Mouse (Mus musculus) forebrain, postnatal 0 days (tissue): ENCODE data around the gene Ramac. TPM values are rescaled to one million over a fixed set of nuclear protein-coding genes. Genes with fewer than 3 reads are reported as not detected.
A peak's percentile ranks its signal among the peaks of the same experiment; 100 is the strongest.

Source experiments
- ATAC-seq: fragments of 200-750 bp; cut with Nextera tagmentation; 2 replicates; pipeline ENCODE4 v1.8.0; 2017; ENCODE audit warnings: mild to moderate bottlenecking, moderate library complexity
- DNase-seq: peaks from one replicate; pipeline ENCODE4 v3.0.0-alpha.2; 2015
- H3K27ac ChIP-seq: fragments of 300-500 bp; sonication (generic); 2 replicates; pipeline ENCODE4 v1.5.1; 2014; ENCODE audit warnings: low read depth, mild to moderate bottlenecking, antibody characterized with exemption, low read length, moderate library complexity, mixed read lengths
- H3K27me3 ChIP-seq: fragments of 300-500 bp; sonication (generic); 2 replicates; pipeline ENCODE4 v1.6.1; 2014; ENCODE audit warnings: mild to moderate bottlenecking, low read length, mixed read lengths; ENCODE audit not compliant: insufficient read depth
- H3K36me3 ChIP-seq: fragments of 300-500 bp; sonication (generic); 2 replicates; pipeline ENCODE4 v1.6.1; 2014; ENCODE audit warnings: mild to moderate bottlenecking, moderate library complexity; ENCODE audit not compliant: insufficient read depth
- H3K4me1 ChIP-seq: fragments of 300-500 bp; sonication (generic); 2 replicates; pipeline ENCODE4 v1.6.1; 2014; ENCODE audit warnings: antibody characterized with exemption; ENCODE audit not compliant: insufficient read depth
- H3K4me2 ChIP-seq: fragments of 300-500 bp; sonication (generic); 2 replicates; pipeline ENCODE4 v1.6.1; 2014; ENCODE audit warnings: low read depth, mild to moderate bottlenecking, moderate library complexity
- H3K4me3 ChIP-seq: fragments of 300-500 bp; sonication (generic); 2 replicates; pipeline ENCODE4 v1.5.1; 2014; ENCODE audit warnings: low read depth, low read length, mixed read lengths
- H3K9ac ChIP-seq: fragments of 300-500 bp; sonication (generic); 2 replicates; pipeline ENCODE4 v1.6.1; 2014; ENCODE audit warnings: mild to moderate bottlenecking
- H3K9me3 ChIP-seq: fragments of 300-500 bp; sonication (generic); 2 replicates; pipeline ENCODE4 v1.6.1; 2016; ENCODE audit warnings: low read length
- CTCF ChIP-seq: sonication (generic); IDR thresholded peaks from 2 replicates; pipeline ENCODE4 v1.5.1; 2016; ENCODE audit warnings: antibody characterized with exemption, control low read depth, low read depth
- WGBS: fragments of 180-500 bp; shearing (Covaris S2); extraction: QIAGEN DNeasy Blood & Tissue Kit; methylation state at CpG from one replicate; pipeline ENCODE4 v1.1.7; 2014; 5-methylcytosine and 5-hydroxymethylcytosine counted together
- polyA plus RNA-seq: library from polyadenylated mRNA; unstranded; fragments of >200 nt; fragmentation: Nextera tagmentation; extraction: Ambion mirVana; gene quantifications from 2 replicates; pipeline ENCODE4 v1.2.1, GENCODE M21; 2015
- total RNA-seq: library from RNA; depleted of rRNA; stranded (reverse); fragments of >200 nt; gene quantifications from 2 replicates; pipeline ENCODE4 v1.2.3, GENCODE M21; 2014

The Ramac gene
- total and polyA plus RNA-seq, 2 experiments from 2014 or later, result 125 to 186 TPM

DNA sequence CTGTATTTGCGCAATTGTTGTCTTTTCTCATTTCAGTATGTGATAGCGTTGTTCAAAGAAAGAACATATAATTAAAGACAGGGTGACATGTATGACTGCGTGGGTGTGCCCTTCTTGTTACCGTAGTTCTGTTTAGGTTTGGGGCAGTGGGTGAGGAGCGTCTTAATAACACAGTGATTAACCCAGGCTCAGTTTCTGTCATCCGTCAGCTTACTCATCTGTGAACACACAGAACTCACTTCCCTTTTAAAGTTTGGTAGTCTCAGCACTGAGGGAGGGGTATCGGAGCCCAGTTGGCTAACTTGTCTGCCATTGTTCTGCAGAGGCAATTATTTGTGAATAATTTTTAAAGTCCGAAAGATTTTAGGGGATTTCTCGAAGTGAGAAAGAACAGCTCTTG is 35.0 kb upstream of the Ramac start:
- no peak for ATAC-seq
- Histone ChIP-seq H3K9me3 (no peaks in the 10 kb centered on the region), H3K9ac (no peak overlapping the region), H3K4me1 (no peaks in the 10 kb centered on the region), H3K4me2 (no peak overlapping the region), H3K27me3 (no peaks in the 10 kb centered on the region), H3K27ac (no peak overlapping the region), H3K36me3 (no peaks in the 10 kb centered on the region), H3K4me3 (no peak overlapping the region)
- DNase-seq, result no peak
- WGBS, result 78% methylated on average over 9 of the region's 9 CpGs
- no peak for TF ChIP-seq CTCF

DNA sequence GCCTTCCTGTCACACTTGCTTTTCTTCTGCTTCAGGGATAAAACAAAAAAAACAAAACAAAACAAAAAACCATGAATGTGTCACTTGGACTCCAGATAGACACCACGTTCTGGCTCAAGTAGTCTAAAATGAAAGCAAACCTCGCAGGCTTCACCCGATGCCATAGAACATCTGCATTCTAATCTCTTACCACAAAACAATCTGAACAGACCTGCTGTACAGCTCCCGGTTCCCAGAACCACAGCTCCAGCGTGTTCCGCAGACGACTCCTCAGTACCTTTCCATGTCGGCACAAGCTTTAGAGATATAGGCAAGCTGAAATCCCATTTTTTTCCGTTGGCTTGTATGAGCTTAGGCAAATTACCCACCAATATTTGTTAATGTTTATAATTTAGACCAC is 32.9 kb upstream of the Ramac start:
- Histone ChIP-seq H3K9ac (no peak overlapping the region), H3K27ac (no peak overlapping the region), H3K36me3 (no peaks in the 10 kb centered on the region), H3K27me3 (no peaks in the 10 kb centered on the region), H3K4me1 (no peaks in the 10 kb centered on the region), H3K9me3 (no peaks in the 10 kb centered on the region), H3K4me2 (no peak overlapping the region), H3K4me3 (no peak overlapping the region)
- ATAC-seq, result no peak
- WGBS, result 88% methylated on average over 9 of the region's 9 CpGs
- no peak for TF ChIP-seq CTCF
- no peak for DNase-seq

DNA sequence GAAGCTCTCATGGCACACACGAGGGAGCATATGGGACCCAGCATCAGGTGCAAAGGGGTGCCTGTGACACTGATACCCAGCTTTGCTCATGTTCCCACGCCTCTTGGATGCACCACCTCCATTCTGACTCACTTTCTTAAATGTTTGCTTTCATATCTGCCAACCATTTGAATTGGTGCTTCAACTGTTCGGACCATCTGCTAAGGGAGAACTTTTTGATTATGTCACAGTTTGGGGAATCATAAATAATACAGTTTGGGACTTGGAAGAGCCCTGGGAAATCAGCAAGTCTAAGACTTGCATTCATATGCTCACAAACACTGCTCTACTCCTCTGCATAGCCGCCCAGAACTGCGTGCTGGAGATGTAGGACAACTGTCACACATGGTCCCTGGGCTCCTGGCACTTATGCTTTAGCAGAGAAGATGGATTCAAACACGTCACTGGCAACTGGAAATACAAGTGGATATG is 31.5 kb upstream of the Ramac start:
- Histone ChIP-seq H3K4me2 (no peak overlapping the region), H3K9me3 (no peaks in the 10 kb centered on the region), H3K27ac (no peak overlapping the region), H3K27me3 (no peaks in the 10 kb centered on the region), H3K4me3 (no peak overlapping the region), H3K4me1 (no peaks in the 10 kb centered on the region), H3K36me3 (no peaks in the 10 kb centered on the region), H3K9ac (no peak overlapping the region)
- no peak for TF ChIP-seq CTCF
- ATAC-seq (peak; percentile 95), DNase-seq (peak; percentile 71)
- 50% methylated on average over 6 of the region's 6 CpGs for WGBS

DNA sequence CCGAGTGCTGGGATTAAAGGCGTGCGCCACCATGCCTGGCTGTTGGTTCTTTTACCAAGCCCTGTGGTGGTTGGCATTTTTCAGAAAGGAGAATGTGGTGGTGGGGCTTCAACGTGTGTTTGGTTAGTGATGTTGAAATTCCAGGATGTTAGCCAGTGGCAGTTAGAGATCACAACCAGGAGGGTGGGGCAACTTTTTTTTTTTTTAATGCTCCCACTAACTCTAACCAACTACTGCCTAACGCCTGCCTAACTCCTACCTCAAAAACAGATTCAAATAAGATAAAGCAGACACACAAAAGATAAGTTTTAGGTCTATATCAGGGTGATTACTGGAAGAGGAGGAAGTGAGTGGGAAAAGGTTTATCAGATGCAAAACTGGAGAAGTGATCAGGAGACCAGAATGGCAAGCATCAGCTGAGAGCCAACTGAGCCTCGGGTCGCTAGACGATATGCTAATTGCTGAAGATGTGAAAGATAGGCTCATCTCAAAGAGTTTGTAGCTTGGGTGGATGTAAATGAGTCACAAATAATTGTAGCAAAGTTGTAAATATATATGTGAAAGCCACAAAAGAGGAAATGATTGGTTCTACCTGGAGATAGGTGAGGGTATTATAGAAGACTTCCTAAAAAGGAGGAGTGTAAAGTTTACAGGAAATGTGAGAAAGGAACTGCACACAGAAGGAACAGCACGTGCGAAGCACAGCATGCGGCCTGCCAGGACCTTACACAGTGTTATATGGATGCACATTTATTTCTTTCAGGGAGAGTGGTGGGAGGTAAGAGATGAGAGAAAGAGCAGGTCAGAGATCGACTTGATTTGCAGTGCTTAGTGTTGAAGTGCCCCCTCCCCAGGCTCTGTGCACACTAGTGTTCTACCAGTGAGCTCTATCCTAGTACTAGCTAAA is 30.3 kb upstream of the Ramac start:
- Histone ChIP-seq H3K4me1 (no peaks in the 10 kb centered on the region), H3K27me3 (no peaks in the 10 kb centered on the region), H3K9me3 (no peaks in the 10 kb centered on the region), H3K27ac (no peak overlapping the region), H3K4me2 (no peak overlapping the region), H3K36me3 (no peaks in the 10 kb centered on the region), H3K4me3 (no peak overlapping the region), H3K9ac (no peak overlapping the region)
- no peak for ATAC-seq
- no peak for TF ChIP-seq CTCF
- WGBS, result 87% methylated on average over 12 of the region's 12 CpGs
- no peak for DNase-seq

DNA sequence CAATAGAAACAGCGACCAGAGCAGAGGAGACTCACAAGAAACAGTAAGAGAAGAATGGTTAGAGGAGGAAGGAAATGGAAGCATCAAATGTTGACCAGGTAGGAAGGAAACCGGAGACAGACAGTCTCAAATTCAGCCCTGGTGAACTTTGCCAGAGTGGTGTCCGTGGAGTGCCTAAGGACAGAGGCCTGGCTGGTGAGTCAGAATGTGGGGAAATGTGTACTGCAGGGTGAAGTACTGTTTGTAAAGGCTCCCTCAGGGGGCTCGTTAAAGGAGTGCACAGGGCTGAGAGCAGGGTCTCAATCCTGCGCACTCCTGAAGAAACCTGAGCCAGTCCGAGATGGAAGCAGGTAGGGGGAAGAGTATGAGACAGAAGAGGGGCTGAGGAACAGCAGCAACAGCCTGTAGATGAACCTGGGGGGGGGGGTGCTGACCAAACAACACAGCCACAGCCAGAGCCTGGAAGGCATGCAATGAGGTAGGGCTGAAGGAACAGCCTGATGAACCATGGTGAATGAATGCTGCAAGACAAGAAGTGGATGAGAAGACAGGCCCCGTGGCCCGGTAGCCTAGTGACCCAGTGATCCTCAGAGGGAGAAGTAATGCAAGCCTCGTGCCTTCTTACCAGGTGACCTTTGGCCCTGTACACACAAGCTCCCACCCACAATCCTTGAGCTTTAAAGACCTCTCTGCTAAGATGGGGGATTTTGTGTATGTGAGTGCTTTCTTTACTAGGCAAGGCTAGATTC is 27.3 kb upstream of the Ramac start:
- Histone ChIP-seq H3K27ac (no peak overlapping the region), H3K9ac (no peak overlapping the region), H3K27me3 (no peaks in the 10 kb centered on the region), H3K36me3 (no peaks in the 10 kb centered on the region), H3K9me3 (no peaks in the 10 kb centered on the region), H3K4me1 (no peaks in the 10 kb centered on the region), H3K4me2 (no peak overlapping the region), H3K4me3 (no peak overlapping the region)
- TF ChIP-seq CTCF, result no peak
- DNase-seq, result no peak
- 68% methylated on average over 9 of the region's 9 CpGs for WGBS
- no peak for ATAC-seq

DNA sequence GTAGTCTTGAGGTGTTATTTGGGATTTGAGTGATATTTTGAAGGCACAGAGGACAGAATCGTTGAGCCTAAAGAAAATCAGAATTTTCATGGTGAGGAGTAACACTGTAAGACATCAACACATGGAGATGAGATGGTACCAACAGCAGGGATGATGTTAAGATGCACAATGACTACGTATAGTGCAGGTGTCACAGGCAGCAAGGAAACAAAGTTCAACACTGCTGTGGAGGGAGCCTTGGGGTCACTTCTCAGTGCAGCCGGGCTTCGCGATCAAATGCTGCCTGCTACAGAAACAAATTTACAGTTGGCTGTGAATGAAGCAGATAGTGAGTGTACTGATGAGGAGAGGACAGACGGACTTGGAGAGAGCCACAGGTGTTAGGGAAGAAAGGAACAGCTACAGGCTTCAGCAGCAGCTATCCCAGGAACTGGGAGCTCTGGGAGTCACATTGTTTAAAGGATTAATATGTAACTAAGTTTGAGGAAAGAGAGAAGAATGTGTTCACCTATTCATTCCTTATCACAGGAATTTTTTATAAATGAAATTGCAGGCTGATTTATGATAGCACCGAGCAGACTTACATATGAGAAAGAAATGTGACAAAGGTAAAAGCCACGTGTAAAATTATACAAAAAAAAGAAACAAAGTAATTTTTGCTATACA is 23.9 kb upstream of the Ramac start:
- no peaks in the 10 kb centered on the region for H3K4me1 ChIP-seq
- H3K9ac ChIP-seq, result no peak overlapping the region
- WGBS, result 79% methylated on average over 8 of the region's 8 CpGs
- no peaks in the 10 kb centered on the region for H3K27me3 ChIP-seq
- no peaks in the 10 kb centered on the region for H3K36me3 ChIP-seq
- H3K4me2 ChIP-seq, result no peak overlapping the region
- ATAC-seq (no peak), DNase-seq (no peak)
- H3K9me3 ChIP-seq, result no peaks in the 10 kb centered on the region
- H3K4me3 ChIP-seq, result no peak overlapping the region
- TF ChIP-seq CTCF, result no peak
- H3K27ac ChIP-seq, result no peak overlapping the region
